Mouse (Mus musculus): Measurements from ENCODE around the gene Rusc1.
A peak's percentile ranks its signal among the peaks of the same experiment; 100 is the strongest.
"Not testable (repeated sequence)": the region's sequence is repeated elsewhere in the genome, so short reads cannot be mapped to it uniquely, and the experiment has no call there.

Rusc1 gene

DNA sequence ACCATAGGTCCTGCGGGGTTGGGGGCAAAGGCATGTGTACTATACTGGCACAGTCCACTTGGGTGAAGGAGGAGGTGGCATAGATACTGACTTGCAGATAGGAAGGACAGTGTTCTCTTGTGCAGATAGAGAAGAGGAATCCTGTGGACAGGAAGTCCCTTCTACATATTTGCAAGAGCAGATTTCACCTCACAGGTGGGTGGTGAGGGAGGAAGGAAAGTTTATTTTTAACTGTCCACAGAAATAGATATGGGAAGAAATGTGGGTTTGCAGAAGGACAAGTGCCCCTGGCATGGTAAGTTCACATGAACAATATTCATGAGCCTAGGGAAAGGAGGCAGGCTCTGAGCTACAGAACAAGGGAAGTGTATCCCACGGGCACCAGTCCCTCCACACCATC lies 9.0 kb downstream of the Rusc1 start:
- DNase-seq (ENCODE audit: low read depth, low spot score): no peak
- no peaks in the 10 kb centered on the region for H3K27me3 ChIP-seq (ENCODE audit: control insufficient read depth, insufficient read depth, low read length, poor library complexity, severe bottlenecking)

DNA sequence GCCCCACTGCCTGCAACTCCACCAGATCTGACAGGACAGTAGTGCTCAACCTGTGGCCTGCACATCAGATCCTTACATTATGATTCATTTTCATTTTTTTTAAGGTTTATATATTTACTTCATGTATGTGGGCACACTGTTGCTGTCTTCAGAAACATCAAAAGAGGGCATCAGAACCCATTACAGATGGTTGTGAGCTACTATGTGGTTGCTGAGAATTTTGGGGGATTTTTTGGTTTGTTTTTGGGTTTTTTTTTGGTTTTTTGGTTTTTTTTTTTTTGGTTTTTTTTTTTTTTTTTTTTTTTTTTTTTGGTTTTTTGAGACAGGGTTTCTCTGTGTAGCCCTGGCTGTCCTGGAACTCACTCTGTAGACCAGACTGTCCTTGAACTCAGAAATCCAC lies 10.8 kb downstream of the Rusc1 start:
- DNase-seq (ENCODE audit: low read depth, low spot score); H3K27me3 ChIP-seq (ENCODE audit: control insufficient read depth, insufficient read depth, low read length, poor library complexity, severe bottlenecking); H3K36me3 ChIP-seq (ENCODE audit: control insufficient read depth, insufficient read depth, low read length, poor library complexity, severe bottlenecking): not testable (repeated sequence)

More for the DNA sequence above, 9.0 kb downstream of the Rusc1 start:
- peaks cover 9% of the 10 kb centered on the region for H3K36me3 ChIP-seq (ENCODE audit: control insufficient read depth, insufficient read depth, low read length, poor library complexity, severe bottlenecking)

DNA sequence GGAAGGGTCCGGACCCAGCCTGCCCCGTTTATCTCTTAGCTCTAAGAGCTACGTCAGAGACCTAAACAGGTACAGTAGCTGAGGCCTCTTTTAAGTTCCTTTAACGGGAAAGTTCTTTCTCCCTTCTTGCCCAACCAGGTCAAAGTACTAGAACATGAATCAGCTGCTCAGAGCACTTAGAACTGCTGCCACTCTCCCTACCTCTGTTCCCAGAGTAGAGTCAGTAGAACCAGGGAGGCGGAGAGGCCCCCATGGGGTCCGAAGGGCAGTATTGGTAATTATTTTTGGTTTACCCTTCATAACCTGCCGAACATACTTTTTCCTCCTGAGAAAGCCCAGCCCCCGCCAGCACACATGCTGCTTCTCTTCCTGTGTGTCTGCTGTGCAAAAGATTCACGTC lies 15.7 kb downstream of the Rusc1 start:
- DNase-seq (ENCODE audit: low read depth, low spot score): no peak
- Histone ChIP-seq H3K27me3 (ENCODE audit: control insufficient read depth, insufficient read depth, low read length, poor library complexity, severe bottlenecking) (no peaks in the 10 kb centered on the region), H3K36me3 (ENCODE audit: control insufficient read depth, insufficient read depth, low read length, poor library complexity, severe bottlenecking) (peaks cover 22% of the 10 kb centered on the region)

DNA sequence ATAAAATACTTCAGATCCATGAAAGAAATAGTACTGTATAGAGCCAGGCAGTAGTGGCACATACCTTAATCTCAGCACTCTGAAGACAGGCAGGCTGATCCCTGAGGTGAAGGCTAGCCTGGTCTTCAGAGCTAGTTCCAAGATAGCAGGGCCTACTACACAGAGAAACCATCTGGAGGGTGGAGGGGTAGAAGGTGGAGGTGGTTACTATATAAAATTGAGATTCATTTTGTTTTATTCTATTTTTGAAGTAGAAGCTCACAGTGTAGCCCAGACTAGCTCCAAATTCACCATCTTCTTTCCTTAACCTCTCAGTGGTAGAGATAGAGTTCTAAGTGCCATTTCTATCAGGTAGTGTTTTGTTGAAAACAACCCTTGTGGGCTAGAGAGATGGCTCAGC lies 25.8 kb downstream of the Rusc1 start:
- Histone ChIP-seq H3K27me3 (ENCODE audit: control insufficient read depth, insufficient read depth, low read length, poor library complexity, severe bottlenecking) (no peaks in the 10 kb centered on the region), H3K36me3 (ENCODE audit: control insufficient read depth, insufficient read depth, low read length, poor library complexity, severe bottlenecking) (peaks cover 24% of the 10 kb centered on the region)
- no peak for DNase-seq (ENCODE audit: low read depth, low spot score)

DNA sequence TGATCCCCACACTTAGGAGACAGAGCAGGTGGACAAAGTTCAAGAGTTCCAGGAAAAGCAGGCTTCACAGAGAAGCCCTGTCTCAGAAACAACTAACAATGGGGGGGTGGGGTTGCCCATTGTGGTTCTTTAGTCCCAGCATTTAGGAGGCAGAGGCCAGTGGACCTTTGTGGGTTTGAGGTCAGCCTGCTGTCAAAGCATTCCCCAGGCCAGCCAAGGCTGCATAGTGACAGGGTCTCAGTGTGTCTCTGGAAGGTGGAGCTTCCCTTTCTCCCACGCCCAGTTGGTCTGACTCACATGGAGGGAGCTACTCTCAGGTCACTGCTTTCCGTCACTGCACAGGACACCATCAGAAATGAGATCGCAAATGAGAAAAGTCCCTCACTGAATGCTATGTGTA lies 31.4 kb downstream of the Rusc1 start:
- no peaks in the 10 kb centered on the region for H3K27me3 ChIP-seq (ENCODE audit: control insufficient read depth, insufficient read depth, low read length, poor library complexity, severe bottlenecking)
- peaks cover 19% of the 10 kb centered on the region for H3K36me3 ChIP-seq (ENCODE audit: control insufficient read depth, insufficient read depth, low read length, poor library complexity, severe bottlenecking)
- DNase-seq (ENCODE audit: low read depth, low spot score): no peak

DNA sequence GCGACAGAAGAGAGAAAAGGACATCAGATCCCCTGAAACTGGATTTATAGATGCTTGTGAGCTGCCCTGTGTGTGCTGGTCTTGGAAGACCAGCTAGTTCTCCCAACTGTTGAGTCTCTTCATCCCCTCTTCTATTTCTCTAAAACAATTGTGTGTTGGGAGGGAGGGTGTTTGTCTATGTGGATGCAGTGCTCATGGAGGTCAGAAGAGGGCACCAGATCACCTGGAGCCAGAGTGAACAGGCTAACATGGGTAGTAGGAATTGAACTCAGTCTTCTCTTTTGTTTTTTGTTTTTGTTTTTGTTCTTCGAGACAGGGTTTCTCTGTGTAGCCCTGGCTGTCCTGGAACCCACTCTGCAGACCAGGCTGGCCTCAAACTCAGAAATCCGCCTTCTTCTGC lies 34.3 kb downstream of the Rusc1 start:
- DNase-seq (ENCODE audit: low read depth, low spot score): peak; percentile 64
- peaks cover 19% of the 10 kb centered on the region for H3K36me3 ChIP-seq (ENCODE audit: control insufficient read depth, insufficient read depth, low read length, poor library complexity, severe bottlenecking)
- no peaks in the 10 kb centered on the region for H3K27me3 ChIP-seq (ENCODE audit: control insufficient read depth, insufficient read depth, low read length, poor library complexity, severe bottlenecking)

DNA sequence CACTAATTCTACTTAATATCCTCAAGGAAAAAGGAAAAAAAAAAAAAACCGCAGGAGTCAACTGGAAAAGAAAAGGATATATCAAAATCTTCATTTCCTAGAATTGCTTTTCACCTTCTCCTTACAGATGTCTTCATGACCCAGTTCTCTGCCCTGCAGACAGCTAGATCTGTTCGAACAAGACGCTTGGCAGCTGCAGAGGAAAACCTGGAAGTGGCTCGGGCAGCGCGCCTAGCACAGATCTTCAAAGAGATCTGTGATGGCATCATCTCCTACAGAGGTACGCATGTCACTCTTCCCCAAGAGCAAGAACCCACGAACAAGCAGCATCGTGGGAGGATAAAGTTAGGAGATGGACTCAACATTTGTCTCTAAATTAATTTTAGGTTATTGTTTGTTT lies 34.8 kb downstream of the Rusc1 start:
- no peak for DNase-seq (ENCODE audit: low read depth, low spot score)
- no peaks in the 10 kb centered on the region for H3K27me3 ChIP-seq (ENCODE audit: control insufficient read depth, insufficient read depth, low read length, poor library complexity, severe bottlenecking)
- H3K36me3 ChIP-seq (ENCODE audit: control insufficient read depth, insufficient read depth, low read length, poor library complexity, severe bottlenecking): peaks cover 16% of the 10 kb centered on the region

DNA sequence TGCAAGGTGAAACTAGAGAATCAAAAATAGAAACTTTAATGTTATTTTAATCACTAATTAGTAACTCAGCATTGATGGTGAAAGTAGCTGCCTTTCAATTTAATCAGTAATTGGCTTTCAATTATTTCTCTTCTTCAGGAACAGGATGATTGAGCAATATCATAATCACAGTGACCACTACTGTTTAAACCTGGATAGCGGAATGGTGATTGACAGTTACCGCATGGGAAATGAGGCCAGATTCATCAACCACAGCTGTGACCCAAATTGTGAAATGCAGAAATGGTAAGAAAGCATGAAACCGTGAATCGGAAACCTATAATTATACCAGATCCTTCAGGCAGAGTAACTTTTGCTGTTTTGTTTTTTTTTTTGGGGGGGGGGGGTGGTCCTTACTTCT lies 49.8 kb downstream of the Rusc1 start:
- peaks cover 14% of the 10 kb centered on the region; the same call in 1 of the 2 replicates for H3K36me3 ChIP-seq (ENCODE audit: control insufficient read depth, insufficient read depth, low read length, poor library complexity, severe bottlenecking)
- no peaks in the 10 kb centered on the region for H3K27me3 ChIP-seq (ENCODE audit: control insufficient read depth, insufficient read depth, low read length, poor library complexity, severe bottlenecking)
- DNase-seq (ENCODE audit: low read depth, low spot score): no peak
